Mouse (Mus musculus): ENCODE data around the gene Chga.

Chga gene

GRCm38 (mm10) chr12:102557372-102557771 lies 2.6 kb downstream of the Chga start:
- DNase-seq (ENCODE audit: low spot score), result no peak

GRCm38 (mm10) chr12:102565086-102565485 lies 10.3 kb downstream of the Chga start:
- DNase-seq (ENCODE audit: low spot score), result no peak

- DNase-seq (ENCODE audit: low spot score), result no peak
Observed at GRCm38 (mm10) chr12:102566951-102567350, 12.2 kb downstream of the Chga start.

- no peak for DNase-seq (ENCODE audit: low spot score)
Observed at GRCm38 (mm10) chr12:102568219-102568618, 13.4 kb downstream of the Chga start.

GRCm38 (mm10) chr12:102570111-102570510 lies 15.3 kb downstream of the Chga start:
- DNase-seq (ENCODE audit: low spot score), result no peak

- no peak for DNase-seq (ENCODE audit: low spot score)
Observed at GRCm38 (mm10) chr12:102570734-102571133, 16.0 kb downstream of the Chga start.

- DNase-seq (ENCODE audit: low spot score), result no peak
Observed at GRCm38 (mm10) chr12:102571666-102572065, 16.9 kb downstream of the Chga start.

- no peak for DNase-seq (ENCODE audit: low spot score)
Observed at GRCm38 (mm10) chr12:102573036-102573435, 18.3 kb downstream of the Chga start.

GRCm38 (mm10) chr12:102575541-102576329 lies 21.0 kb downstream of the Chga start:
- no peak for DNase-seq (ENCODE audit: low spot score)

GRCm38 (mm10) chr12:102576659-102577398 lies 22.1 kb downstream of the Chga start:
- DNase-seq (ENCODE audit: low spot score), result no peak

GRCm38 (mm10) chr12:102579041-102579440 lies 24.3 kb downstream of the Chga start:
- peak; percentile 73 for DNase-seq (ENCODE audit: low spot score)

GRCm38 (mm10) chr12:102581579-102582196 lies 26.9 kb downstream of the Chga start:
- no peak for DNase-seq (ENCODE audit: low spot score)

GRCm38 (mm10) chr12:102582441-102582840 lies 27.7 kb downstream of the Chga start:
- DNase-seq (ENCODE audit: low spot score), result no peak

- DNase-seq (ENCODE audit: low spot score), result no peak
Observed at GRCm38 (mm10) chr12:102585390-102585789, 30.6 kb downstream of the Chga start.

GRCm38 (mm10) chr12:102586286-102586881 lies 31.6 kb downstream of the Chga start:
- no peak for DNase-seq (ENCODE audit: low spot score)

GRCm38 (mm10) chr12:102587106-102587505 lies 32.3 kb downstream of the Chga start:
- no peak for DNase-seq (ENCODE audit: low spot score)

- DNase-seq (ENCODE audit: low spot score), result no peak
Observed at GRCm38 (mm10) chr12:102590711-102591360, 36.1 kb downstream of the Chga start.

- no peak for DNase-seq (ENCODE audit: low spot score)
Observed at GRCm38 (mm10) chr12:102593699-102594098, 38.9 kb downstream of the Chga start.

GRCm38 (mm10) chr12:102594627-102595026 lies 39.9 kb downstream of the Chga start:
- DNase-seq (ENCODE audit: low spot score), result no peak

- DNase-seq (ENCODE audit: low spot score), result no peak
Observed at GRCm38 (mm10) chr12:102596410-102596809, 41.6 kb downstream of the Chga start.

GRCm38 (mm10) chr12:102597466-102597865 lies 42.7 kb downstream of the Chga start:
- DNase-seq (ENCODE audit: low spot score), result no peak

- DNase-seq (ENCODE audit: low spot score), result no peak
Observed at GRCm38 (mm10) chr12:102598535-102598934, 43.8 kb downstream of the Chga start.
